Mouse (Mus musculus): ENCODE measurements at regions not wholly inside any gene's neighbourhood (a gene's known extent, or its start where the extent isn't known, plus 50 kb on each side); places are given as distances from the start of the nearest gene placed in this dataset.

DNA sequence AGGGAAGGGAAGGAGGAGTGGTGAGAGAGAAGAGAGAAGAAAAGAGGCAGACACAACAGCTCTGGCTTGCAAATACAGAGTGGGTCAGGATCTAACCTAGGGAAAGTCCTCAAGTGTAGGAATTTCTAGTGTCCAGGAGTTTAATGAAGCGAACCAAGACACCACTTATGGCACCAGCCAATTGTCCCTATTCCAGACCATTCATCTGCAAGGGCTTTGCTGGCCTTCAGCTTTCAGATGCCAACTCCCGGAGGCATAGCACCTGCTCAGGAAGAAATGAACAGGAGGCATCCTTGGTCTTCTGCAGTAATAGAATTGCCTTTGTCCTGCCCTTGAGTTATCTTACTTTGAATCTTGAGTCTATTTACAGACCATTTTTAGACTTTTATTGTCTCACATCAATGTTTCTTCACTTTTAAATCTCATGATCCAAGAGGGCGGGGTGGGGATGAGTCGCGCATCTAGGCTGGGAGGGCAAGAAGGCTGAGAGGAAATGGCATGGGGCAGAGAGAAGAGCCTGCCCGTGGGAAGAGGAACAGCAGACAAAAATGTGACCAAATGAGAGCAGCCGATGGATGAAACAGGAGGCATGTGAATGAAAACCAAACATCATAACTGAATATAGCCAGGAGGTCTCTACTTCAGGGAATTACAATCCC, 190.1 kb upstream of the Hmga2 start:
- no peak for DNase-seq (ENCODE audit: low spot score)

DNA sequence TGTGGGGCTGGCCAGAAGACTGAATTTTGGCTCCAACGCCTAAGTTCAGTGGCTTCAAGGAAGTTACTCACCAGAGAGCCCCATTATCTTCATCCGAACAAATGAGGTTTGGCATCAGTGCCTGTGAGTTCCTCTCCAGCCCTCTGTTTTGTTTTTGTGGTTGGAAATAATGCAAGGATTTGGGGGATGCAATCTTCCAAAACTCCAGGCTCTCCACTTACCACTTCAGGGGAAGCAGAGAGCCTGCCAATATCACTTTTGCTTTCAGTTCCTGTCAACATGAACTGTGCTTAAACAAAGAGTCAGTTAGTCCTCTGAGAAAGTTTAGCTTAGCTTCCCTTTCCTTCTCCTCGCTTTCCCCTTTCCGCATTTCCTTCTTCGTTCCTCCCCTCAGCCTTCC, 189.4 kb upstream of the Hmga2 start:
- peak; percentile 26 for DNase-seq (ENCODE audit: low spot score)

DNA sequence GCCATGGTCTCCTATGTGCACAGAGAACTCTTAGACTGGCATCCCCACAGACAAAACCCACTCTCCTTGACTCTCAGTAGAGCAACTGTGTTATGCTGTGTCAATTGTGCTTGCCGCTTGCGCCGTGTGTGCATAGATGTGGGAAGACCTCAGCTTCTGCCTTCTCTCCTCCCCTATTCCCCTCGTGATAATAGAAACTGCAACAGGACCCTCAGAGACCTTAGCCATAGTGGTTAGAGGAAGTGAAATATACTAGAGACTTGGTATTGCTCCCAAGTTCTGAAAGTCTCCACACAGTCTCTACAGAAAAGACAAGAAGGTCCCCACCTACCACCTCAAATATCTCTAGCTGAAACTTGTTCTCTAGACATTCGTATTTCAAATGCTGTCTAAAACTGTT, 188.2 kb upstream of the Hmga2 start:
- no peak for DNase-seq (ENCODE audit: low spot score)

DNA sequence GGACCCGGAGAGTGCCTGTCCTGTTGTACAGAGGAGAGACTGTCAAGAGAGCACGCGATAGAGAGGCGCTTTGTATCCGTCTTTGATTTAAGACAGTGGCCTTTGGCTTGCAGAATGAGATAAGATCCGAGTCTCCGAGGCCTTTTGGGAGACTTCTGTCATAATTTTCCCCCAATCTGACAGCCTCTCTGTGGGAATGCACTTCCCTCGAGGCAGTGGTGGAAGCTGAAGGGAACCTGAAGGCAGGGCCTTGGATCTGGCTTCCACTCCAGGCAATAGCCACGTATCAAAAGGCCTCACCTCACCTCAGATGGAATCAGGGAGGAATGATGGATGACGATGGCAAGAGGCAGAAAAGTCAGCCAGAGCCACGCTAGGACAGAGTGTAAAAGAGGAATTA, 187.1 kb upstream of the Hmga2 start:
- DNase-seq (ENCODE audit: low spot score), result no peak

DNA sequence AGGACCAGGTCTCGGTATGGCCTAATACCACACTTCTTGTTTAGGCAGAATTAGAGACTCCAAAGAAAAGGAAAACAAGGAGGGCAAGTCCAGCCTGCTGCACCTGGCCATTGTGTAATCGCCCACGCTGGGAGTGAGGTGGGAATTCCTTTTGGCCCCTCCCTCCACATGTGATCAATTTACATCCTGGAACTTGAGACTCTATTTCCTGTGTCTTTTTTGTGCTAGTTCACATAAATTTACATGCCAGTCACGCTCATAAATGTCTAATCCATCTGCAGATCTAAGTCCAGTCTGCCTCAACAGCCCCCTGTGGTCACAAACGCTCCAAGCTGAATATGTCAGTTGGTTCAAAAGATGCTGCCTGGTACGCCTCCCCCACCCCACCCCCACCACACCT, 184.2 kb upstream of the Hmga2 start:
- no peak for DNase-seq (ENCODE audit: low spot score)

DNA sequence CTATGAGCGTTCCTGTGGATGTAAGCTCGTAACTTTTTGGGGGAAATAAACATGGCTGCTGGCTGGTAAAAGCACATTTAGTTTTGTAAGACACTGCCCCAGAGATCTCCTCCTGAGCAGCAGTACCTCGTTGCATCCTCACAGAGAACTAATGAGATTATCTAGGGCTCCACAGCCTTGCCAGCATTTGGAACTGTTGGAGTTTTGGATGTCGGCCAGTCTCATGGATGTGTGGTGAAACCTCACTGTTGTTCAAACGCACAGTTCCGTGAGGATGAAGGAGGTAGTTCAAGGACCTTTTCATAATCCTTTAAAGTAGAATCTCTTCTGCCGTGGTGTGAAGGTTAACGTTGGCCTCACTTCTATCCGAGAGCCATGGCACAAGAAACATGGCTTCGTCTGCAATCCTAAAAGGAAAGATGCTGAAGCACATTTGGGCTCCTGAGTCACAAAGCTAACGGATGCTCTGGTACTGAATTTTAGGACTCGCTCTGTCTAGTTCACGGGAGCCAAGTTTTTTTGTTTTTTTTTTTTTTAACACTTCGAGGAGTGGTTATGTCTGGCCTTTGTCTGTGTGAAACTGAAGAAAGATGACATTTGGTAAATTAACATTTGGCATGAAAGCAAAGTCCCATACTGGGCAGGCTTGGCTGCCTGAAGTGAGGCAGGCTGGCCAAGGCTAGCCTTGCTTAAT, 179.1 kb upstream of the Hmga2 start:
- peak; percentile 19 for DNase-seq (ENCODE audit: low spot score)

DNA sequence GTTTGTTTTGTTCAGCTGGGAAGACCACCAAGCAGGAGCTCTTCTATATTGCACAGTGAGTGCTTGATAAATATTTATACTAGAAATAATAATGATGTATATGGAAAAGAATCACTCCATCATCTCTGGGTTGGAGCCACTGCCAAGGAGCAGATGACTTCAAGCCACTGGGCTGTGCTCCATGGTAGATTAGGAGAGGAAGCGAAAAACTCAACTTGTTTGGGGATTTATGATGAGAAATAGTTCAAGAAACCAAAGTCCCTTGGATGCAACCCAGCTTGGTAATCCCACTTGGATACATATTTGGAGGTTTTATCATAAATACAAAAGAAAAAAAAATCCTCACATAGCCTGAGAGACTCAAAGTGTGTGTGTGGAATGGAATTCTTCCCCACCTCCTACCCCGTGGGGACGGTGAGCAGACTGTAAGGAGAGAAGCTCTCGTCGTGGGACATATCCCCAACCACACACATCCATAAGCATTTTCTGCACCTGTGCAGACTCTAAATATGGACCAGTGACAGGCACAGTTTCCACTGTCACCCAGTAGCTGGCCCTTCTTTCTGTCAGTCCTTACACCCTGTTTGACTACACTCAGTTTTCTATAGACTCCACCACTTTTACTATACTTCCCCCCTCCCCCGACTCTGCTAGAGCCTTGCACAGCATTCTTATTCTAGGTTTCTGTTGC, 176.4 kb upstream of the Hmga2 start:
- no peak for DNase-seq (ENCODE audit: low spot score)

DNA sequence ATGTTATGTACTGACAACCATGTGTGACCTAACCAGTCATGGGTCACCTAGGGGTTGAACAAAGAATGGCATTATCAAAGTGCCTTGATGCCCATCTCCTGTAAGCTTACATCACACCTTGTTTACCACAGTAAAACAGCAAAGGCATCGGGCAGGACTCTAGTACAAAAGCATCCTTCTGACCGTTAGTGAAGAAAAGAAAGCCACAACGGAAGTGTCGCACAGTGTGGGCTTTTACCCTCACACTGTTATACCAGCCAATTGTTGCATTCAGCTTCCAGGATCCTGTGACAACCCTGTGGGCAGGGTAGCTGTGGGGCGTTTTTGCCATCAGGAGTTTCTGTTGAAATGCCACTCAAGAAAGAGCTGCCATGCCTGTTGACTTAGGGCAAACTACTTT, 175.6 kb upstream of the Hmga2 start:
- DNase-seq (ENCODE audit: low spot score), result no peak

DNA sequence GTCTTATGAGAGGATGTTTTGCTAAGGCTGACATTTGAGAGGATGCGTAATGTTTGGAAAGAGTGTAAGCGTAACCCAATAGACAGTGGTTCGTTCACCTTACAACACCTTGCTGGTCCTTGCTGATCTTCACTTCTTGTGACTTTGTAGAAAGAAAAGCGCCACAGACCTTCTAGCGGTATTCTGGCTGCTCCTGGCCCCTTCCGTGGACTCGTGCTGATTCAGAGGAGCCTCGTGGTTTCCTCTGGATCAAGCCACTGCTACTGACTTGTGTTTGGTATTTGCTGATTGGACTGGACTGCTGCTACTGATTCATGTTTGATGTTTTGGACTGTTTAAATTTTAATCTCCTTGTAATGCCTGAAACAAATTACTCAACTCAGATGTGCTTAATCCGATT, 174.1 kb upstream of the Hmga2 start:
- no peak for DNase-seq (ENCODE audit: low spot score)

DNA sequence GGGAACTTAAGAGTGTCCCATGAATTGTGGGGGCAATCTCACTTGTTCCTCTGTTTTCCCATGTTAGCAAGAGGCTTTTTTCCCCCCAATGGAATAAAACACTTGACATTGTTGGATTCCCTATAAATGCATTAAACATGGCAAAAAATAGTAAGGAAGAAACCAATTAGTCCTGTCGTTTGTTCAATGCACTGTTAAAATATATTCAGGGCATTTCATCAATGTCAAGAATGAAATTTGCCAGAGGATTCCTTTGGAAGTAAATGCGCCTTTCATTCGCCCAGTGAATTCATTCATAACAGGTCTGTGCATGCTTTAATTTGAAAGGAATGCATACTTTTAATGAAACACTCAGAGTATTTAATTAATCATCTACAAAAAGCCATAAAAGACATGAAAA, 172.5 kb upstream of the Hmga2 start:
- no peak for DNase-seq (ENCODE audit: low spot score)

DNA sequence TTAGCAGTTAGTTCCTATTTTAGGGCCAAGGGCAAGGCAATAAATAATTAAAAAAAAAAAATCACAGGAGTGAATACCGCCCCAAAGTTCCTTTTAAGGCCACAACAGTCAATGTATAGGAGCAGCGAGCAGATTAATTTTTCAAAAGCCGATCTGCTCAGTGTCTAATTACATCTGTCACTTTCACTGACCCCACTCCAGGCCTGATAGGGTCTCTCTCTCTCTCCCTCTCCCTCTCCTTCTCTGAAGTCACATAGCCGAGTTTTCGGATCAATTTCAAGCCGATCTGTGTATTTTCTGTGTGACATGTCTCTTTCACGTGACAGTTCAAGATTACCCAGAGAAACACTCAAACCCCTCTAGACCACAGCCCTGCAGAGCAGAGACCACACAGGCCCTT, 171.8 kb upstream of the Hmga2 start:
- no peak for DNase-seq (ENCODE audit: low spot score)

DNA sequence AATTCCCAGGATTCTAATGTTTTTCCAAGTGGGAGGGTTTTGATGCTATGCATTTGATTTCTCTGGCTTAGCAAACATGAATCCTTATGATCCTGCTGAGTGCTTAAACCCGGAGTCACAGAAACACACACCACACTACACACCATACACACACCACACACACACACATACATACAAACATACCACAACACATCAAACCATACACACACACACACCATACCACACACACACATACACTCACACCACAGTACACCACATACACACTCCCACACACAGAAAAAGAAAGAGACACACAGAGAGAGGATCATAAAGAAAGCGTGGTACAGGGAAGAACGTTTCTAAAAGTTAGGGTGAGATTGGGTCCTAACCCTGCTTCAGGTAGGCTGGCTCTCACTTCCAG, 171.1 kb upstream of the Hmga2 start:
- no peak for DNase-seq (ENCODE audit: low spot score)

DNA sequence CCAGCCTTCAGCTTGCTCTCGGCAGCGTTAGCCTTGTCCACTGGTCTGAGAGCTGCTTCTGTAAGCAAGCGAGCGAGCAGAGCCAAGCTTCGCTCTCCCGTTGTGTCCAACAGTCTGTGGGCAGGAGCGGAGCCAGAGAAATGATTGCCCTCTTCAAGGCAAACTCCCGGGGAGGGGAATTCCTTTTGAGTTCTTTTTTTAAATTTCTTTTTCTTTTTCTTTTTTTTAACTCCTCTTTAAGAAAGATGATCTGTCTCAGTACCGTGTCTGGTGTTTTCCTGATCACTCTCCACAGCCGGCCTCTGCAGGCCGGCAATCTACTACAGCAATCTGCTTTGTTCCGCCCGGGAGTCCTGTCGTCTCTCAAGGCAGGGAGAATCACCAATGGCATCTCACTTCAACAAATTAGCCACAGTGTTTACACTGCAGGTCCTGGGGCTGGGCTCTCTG, 170.6 kb upstream of the Hmga2 start:
- DNase-seq (ENCODE audit: low spot score), result no peak

DNA sequence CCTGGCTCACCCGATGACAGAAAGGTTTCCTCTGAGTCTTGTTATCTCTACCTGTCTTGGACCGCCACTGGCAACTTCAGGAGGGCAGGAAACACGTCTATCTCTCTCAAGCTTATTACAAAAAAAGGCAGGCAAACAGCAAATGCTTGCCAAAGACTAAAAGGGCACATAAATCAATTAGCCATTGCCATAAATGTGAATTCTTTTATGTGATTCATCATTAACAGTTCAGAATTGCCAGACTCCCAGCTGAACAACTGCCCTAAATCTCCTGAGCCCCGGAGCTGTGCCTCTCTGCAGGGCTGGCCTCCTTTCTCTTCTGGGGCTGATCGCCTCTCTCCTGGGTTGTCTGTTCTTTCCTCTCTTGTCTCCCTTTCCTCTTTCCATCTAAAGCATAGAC, 164.6 kb upstream of the Hmga2 start:
- DNase-seq (ENCODE audit: low spot score), result no peak

DNA sequence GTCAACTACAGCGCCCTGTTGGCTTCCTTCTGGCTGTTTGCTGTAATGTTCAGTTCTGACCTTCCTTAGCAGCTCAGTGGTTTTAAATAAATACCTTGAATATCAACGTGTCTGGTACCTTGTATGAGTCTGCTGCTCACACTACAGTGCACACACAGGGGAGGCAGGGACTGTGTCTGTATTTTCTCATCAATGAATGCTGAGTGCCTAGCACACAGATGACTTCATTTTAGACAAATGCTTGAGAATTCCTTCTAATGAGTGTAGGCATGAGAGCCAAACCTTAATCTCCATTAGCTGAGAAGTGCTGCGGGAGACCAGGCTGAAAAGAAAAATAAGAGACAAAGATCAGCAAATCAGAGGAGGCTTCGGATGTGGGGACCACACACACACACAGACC, 162.0 kb upstream of the Hmga2 start:
- no peak for DNase-seq (ENCODE audit: low spot score)

DNA sequence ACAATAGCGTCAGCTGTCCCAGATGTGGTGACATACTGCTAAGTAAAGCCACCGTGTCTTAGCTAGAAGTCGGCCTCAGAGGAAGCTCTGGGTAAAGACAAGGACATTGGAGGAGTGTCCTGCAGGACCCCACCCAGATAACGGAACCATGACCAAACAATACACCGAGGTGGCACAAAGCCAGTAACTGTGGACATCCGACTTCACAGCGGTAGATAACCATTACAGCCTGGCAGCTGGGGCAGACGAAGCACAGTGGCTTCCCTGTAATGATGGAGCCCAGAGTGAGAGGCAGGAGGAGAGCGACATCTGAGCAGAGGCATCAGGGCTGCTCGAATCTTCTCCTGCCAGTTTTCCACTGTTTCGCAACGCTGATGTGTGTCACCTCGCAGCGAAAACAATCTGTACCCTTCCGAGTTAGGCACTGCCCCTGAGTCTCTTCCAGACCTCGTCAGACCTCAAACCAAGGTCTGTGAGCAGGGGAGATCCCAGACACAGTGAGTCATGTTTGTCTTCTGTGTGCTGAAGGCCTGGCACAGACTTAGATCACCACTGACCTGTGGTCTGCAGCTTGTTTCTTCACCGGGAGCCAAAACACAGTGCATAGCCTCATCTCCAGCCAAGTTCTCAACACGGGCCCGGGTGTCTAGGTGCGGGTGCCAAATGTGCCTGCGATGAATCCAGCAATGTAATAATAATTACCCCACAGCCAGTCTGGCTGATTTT, 159.7 kb upstream of the Hmga2 start:
- peak; percentile 77 for DNase-seq (ENCODE audit: low spot score)

DNA sequence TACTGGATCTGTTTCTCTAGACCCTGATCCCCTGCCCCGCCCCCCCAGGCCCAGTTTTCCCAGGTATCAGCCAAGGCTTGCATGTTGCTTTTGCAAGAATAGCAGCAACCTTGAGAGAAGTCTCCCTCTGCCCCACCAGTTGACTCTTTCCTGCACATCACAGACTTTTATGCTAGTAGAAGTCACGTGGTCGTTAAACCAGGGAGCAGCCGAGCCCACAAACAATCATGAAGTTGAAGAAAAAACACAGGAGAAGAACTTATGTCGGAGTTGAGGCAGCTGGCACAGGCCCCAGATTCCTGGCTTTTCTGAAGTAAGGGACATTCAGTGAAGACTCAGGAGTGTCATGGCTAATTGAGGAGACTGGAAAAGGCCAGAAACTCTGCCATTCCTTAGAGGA, 158.9 kb upstream of the Hmga2 start:
- no peak for DNase-seq (ENCODE audit: low spot score)

DNA sequence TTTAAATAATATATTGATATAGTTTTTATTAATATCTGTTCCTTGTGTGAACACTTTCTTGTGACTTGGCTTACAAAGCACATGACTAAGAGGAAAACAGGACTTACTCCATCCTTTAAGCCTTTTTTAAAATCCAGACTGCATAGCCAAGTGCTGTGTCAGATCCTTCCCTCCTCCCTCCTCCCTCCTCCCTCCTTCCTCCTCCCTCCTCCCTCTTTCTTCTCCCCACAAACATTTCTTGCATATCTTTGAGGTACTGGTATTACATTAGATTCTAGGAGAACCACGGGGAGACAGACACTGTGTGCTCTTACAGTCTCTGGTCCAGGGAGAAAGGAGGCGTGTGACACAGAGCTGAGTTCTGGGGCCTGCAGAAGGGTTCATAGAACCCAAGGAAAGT, 155.8 kb upstream of the Hmga2 start:
- no peak for DNase-seq (ENCODE audit: low spot score)

DNA sequence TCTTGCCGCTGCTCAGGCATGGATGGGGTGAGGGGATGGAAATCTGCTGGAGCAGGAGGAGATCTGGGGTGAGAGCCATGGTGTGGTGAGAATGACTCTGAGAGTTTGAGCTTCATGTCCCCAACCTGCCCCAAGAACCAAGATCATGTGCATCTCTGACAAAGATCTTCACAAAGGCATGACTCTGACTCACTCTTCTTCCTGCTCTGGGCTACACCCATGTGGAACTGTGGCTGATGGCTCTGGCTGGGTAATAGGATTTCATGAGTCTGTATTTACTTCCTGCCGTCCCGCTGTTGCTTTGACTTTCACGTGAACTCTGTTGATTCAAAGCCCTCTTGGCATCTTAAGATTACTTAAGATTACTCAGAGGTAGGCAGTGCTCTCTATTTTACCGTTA, 151.8 kb upstream of the Hmga2 start:
- DNase-seq (ENCODE audit: low spot score), result no peak

DNA sequence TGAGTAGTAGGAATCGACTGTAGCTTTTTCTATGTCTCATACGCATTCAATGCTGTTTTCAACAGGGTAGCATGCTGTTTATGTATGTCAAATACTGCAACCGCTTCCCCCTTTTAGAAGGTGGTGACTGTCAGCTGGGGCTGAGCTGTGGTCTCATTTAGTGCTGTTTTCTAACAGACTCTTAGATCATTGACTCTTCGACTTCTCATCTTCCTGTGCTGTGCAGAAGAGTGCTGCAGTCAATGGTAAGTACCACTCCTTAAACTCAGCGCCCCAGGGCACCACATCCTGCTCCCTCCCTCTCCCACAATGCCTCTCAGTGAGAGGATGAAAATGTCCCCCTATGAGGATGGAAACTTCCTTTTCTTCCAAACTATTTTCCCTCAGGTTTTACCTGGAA, 149.2 kb upstream of the Hmga2 start:
- DNase-seq (ENCODE audit: low spot score), result no peak

DNA sequence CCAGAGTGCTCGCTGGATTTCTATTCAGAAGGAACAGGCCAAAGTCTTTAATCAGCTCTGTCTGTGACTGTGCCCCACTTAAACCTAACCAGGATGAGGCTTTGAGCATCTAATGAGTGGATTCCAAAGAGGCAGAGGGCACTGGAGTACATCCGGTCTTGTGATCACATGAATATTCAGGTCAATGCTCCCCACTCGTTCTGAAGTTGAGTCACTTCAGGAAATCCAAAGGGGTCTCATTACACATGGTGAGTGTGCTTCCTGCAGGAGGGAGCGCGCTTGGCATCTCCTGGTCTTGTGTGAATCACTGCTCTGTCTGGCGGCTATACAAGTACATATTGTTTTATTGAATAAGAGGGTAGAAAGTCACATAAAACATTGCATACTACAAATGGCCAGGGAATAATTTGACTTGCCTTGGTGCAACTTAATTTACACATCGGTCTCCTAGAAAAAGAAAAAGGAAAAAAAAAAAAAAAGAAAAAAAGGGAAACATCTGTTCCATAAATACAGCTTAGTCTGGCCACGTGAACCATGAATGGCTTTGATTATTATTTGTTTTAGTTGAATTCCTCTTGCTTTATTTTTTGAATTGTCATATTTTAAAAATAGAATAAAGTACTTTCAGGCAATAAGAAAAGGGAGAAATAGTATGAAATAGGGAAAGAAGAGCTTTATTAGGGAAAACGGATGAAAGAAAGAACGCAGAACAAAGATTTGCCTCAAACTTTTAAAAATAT, 148.1 kb upstream of the Hmga2 start:
- DNase-seq (ENCODE audit: low spot score), result peak; percentile 10

DNA sequence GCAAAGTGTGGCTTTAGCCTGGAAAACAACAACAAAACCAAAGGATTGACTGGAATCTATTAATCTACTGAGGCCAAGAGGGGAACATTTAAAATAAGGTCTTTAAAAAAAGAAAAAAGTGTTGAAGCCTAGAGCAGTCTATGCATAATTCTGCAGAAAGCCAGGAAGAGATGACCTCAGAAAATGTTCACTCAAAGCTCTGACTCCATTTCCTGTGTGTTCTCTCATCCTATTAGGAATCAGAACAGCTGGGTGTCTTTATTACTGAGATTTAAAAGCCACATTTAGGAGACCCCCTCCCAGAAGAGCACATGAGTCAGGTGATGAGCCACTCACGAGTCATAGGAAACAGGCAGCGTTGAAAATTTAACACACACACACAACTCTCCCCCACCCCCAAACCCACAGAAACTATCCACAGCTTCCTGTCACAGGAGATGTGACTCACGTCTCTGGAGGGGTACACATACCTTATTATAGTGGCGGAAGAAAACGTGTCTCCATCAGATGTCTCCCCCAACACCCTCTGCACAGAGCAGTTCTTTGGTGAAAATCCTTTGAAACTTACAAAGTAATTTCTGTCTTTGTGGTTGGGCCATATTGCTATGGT, 140.2 kb upstream of the Hmga2 start:
- no peak for DNase-seq (ENCODE audit: low spot score)

Data from adipocyte (in vitro differentiated cells).